Mouse (Mus musculus): ENCODE data around the gene Sass6.
"Not testable (repeated sequence)": the region's sequence is repeated elsewhere in the genome, so short reads cannot be mapped to it uniquely, and the experiment has no call there.

Sass6 gene

GRCm38 (mm10) chr3:116632971-116633370, 38.2 kb downstream of the Sass6 start:
- DNase-seq (ENCODE audit: low spot score in 2 of 2) = no peak

GRCm38 (mm10) chr3:116634091-116634490, 39.3 kb downstream of the Sass6 start:
- DNase-seq (ENCODE audit: low spot score in 2 of 2) = no peak

- DNase-seq (ENCODE audit: low spot score in 2 of 2) = no peak
These were observed 40.1 kb downstream of the Sass6 start for GRCm38 (mm10) chr3:116634853-116635252.

GRCm38 (mm10) chr3:116635799-116636198, 41.0 kb downstream of the Sass6 start:
- no peak for DNase-seq (ENCODE audit: low spot score in 2 of 2)

- DNase-seq (ENCODE audit: low spot score in 2 of 2) = no peak
These were observed 43.1 kb downstream of the Sass6 start for GRCm38 (mm10) chr3:116637693-116638476.

GRCm38 (mm10) chr3:116638572-116638971, 43.8 kb downstream of the Sass6 start:
- no peak for DNase-seq (ENCODE audit: low spot score in 2 of 2)

GRCm38 (mm10) chr3:116640024-116640423, 45.2 kb downstream of the Sass6 start:
- DNase-seq (ENCODE audit: low spot score in 2 of 2) = no peak

- DNase-seq (ENCODE audit: low spot score in 2 of 2) = no peak
These were observed 47.1 kb downstream of the Sass6 start for GRCm38 (mm10) chr3:116641811-116642371.

GRCm38 (mm10) chr3:116642373-116642772, 47.6 kb downstream of the Sass6 start:
- no peak for DNase-seq (ENCODE audit: low spot score in 2 of 2)

GRCm38 (mm10) chr3:116646387-116646786, 51.6 kb downstream of the Sass6 start:
- DNase-seq (ENCODE audit: low spot score in 2 of 2) = no peak

- DNase-seq (ENCODE audit: low spot score in 2 of 2) = no peak
These were observed 54.0 kb downstream of the Sass6 start for GRCm38 (mm10) chr3:116648805-116649204.

- DNase-seq (ENCODE audit: low spot score in 2 of 2) = no peak
These were observed 55.9 kb downstream of the Sass6 start for GRCm38 (mm10) chr3:116650698-116651097.

GRCm38 (mm10) chr3:116652033-116652446, 57.3 kb downstream of the Sass6 start:
- DNase-seq (ENCODE audit: low spot score in 2 of 2) = no peak

- DNase-seq (ENCODE audit: low spot score in 2 of 2) = no peak
These were observed 58.6 kb downstream of the Sass6 start for GRCm38 (mm10) chr3:116653278-116653945.

GRCm38 (mm10) chr3:116654051-116654450, 59.3 kb downstream of the Sass6 start:
- not testable (repeated sequence) for DNase-seq (ENCODE audit: low spot score in 2 of 2)

- no peak for DNase-seq (ENCODE audit: low spot score in 2 of 2)
These were observed 61.6 kb downstream of the Sass6 start for GRCm38 (mm10) chr3:116656184-116656965.

- no peak for DNase-seq (ENCODE audit: low spot score in 2 of 2)
These were observed 64.3 kb downstream of the Sass6 start for GRCm38 (mm10) chr3:116658928-116659565.

GRCm38 (mm10) chr3:116659856-116660430, 65.2 kb downstream of the Sass6 start:
- no peak for DNase-seq (ENCODE audit: low spot score in 2 of 2)

- no peak for DNase-seq (ENCODE audit: low spot score in 2 of 2)
These were observed 66.6 kb downstream of the Sass6 start for GRCm38 (mm10) chr3:116661288-116661869.

GRCm38 (mm10) chr3:116661870-116662414, 67.2 kb downstream of the Sass6 start:
- no peak for DNase-seq (ENCODE audit: low spot score in 2 of 2)
